Mouse (Mus musculus) thymus, postnatal 36 days (tissue): ENCODE measurements at regions not wholly inside any gene's neighbourhood (a gene's known extent, or its start where the extent isn't known, plus 50 kb on each side); places are given as distances from the start of the nearest gene placed in this dataset.
"Not testable (repeated sequence)": the region's sequence is repeated elsewhere in the genome, so short reads cannot be mapped to it uniquely, and the experiment has no call there.

Source experiments
- DNase-seq, 2 experiments: peaks; one replicate each; pipeline ENCODE4 v3.0.0; 2022; ENCODE audit warnings: mixed read lengths in 2 of 2

DNA sequence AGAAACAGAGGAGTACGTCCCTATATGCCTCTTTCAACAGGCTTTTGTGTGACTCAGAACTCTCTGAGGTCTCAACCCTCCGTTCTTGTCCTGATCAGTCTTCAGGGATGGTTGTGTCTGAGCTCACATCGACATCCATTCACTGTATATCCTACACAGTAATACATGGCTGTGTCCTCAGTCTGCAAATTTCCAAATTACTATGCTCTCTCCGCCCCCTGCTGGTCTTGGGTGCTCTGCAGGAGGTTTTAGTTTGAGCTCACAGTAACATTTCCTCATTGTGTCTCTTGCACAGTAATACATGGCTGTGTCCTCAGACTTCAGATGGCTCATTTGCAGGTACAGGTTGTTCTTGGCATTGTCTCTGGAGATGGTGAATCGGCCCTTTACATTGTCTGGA lies 53.5 kb downstream of the Adam6a start:
- peak in 1 of 2 experiments; percentile 13 for DNase-seq

GRCm38 (mm10) chr12:113610924-113611323 lies 67.2 kb downstream of the Adam6a start:
- peak; percentile 9 to 16 for DNase-seq

- DNase-seq, result not testable (repeated sequence)
Measured at GRCm38 (mm10) chr12:113625221-113625620, 81.5 kb downstream of the Adam6a start.

GRCm38 (mm10) chr12:113630803-113631202 lies 87.1 kb downstream of the Adam6a start:
- not testable (repeated sequence) for DNase-seq
